Mouse (Mus musculus) bone marrow, adult 2 months (tissue): Measurements from ENCODE around the gene H2afy2.

Experiments used
- CTCF ChIP-seq: fragments of 200-500 bp; IDR thresholded peaks from 2 replicates; pipeline ENCODE4 v1.5.1; 2011; ENCODE audit warnings: low read length, control low read depth; ENCODE audit not compliant: control insufficient read depth, insufficient read depth
- POLR2A ChIP-seq: fragments of 200-500 bp; IDR thresholded peaks from 2 replicates; pipeline ENCODE4 v1.6.1; 2011; ENCODE audit warnings: low read depth, mild to moderate bottlenecking, control low read depth, low read length, borderline replicate concordance; ENCODE audit not compliant: control insufficient read depth

DNA sequence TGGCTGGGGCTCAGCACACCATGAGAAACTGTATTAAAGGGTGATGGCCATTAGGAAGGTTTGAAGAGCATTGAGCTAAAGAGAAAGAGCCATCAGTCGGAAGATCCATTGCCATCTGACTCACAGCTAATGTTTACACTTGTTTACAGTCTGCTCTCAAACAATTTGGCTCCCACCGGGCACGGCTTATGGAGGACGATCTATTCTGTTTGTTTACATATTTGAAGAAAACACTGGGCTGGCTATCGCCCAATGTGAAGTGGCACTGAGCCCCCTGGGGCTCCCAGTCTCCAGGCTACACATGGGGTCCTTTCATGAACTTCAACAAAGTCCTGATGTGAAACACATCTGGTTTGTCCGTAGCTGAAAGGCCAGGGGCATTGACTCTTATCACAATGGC, 17.1 kb downstream of the H2afy2 start:
- TF ChIP-seq CTCF (no peak), POLR2A (no peak)
